Mouse (Mus musculus): Measurements from ENCODE around the gene B4galt7. TPM values are rescaled to one million over a fixed set of nuclear protein-coding genes. Genes with fewer than 3 reads are reported as not detected.
A peak's percentile ranks its signal among the peaks of the same experiment; 100 is the strongest.
"Not testable (repeated sequence)": the region's sequence is repeated elsewhere in the genome, so short reads cannot be mapped to it uniquely, and the experiment has no call there.

B4galt7 gene
- polyA plus RNA-seq, 1 experiment = not detected

- no peak for TF ChIP-seq CTCF (IDR thresholded peaks at IDR 0.05; ENCODE audit: insufficient read depth, low read depth, low read length)
- no peak for TF ChIP-seq POLR2A (IDR thresholded peaks at IDR 0.05; ENCODE audit: insufficient read depth, low read depth, low read length)
- Histone ChIP-seq H3K4me3 (ENCODE audit: insufficient read depth, low read depth, low read length) (peak overlapping the region; percentile 94), H3K27ac (ENCODE audit: insufficient read depth, low read depth, low read length) (peak overlapping the region; percentile 42; the same call in 1 of the 2 replicates), H3K4me1 (ENCODE audit: control insufficient read depth, insufficient read depth, low read length) (peaks cover 17% of the 10 kb centered on the region; the same call in 1 of the 2 replicates)
- WGBS = 2% methylated on average over 47 of the region's 47 CpGs
These were observed 29.3 kb upstream of the B4galt7 start for GRCm38 (mm10) chr13:55570286-55570973.

GRCm38 (mm10) chr13:55571027-55571751 is 28.5 kb upstream of the B4galt7 start, which contains the start of gene Fam193b:
TSS of gene Fam193b (minus strand) at chr13:55571120.
- peak within 1 kb of the TSS; percentile 42; the same call in 1 of the 2 replicates for H3K27ac ChIP-seq (ENCODE audit: insufficient read depth, low read depth, low read length)
- no peak for TF ChIP-seq CTCF (IDR thresholded peaks at IDR 0.05; ENCODE audit: insufficient read depth, low read depth, low read length)
- peak; percentile 53; the same call in 1 of the 2 replicates for TF ChIP-seq POLR2A (IDR thresholded peaks at IDR 0.05; ENCODE audit: insufficient read depth, low read depth, low read length)
- peak within 1 kb of the TSS; percentile 94 for H3K4me3 ChIP-seq (ENCODE audit: insufficient read depth, low read depth, low read length)
- peaks cover 17% of the 10 kb centered on the region; the same call in 1 of the 2 replicates for H3K4me1 ChIP-seq (ENCODE audit: control insufficient read depth, insufficient read depth, low read length)
- WGBS = 4% methylated on average over 47 of the region's 47 CpGs

- 81% methylated on average over 2 of the region's 2 CpGs for WGBS
- H3K4me1 ChIP-seq (ENCODE audit: control insufficient read depth, insufficient read depth, low read length) = peaks cover 17% of the 10 kb centered on the region; the same call in 1 of the 2 replicates
These were observed 27.7 kb upstream of the B4galt7 start for GRCm38 (mm10) chr13:55571977-55572376.

GRCm38 (mm10) chr13:55573432-55573831 is 26.3 kb upstream of the B4galt7 start, which contains the start of gene Tmed9:
TSS of gene Tmed9 (plus strand) at chr13:55573732.
- Histone ChIP-seq H3K4me3 (ENCODE audit: insufficient read depth, low read depth, low read length) (no peak within 1 kb of the TSS), H3K27ac (ENCODE audit: insufficient read depth, low read depth, low read length) (no peak within 1 kb of the TSS), H3K4me1 (ENCODE audit: control insufficient read depth, insufficient read depth, low read length) (peaks cover 13% of the 10 kb centered on the region; the same call in 1 of the 2 replicates)
- no peak for TF ChIP-seq POLR2A (IDR thresholded peaks at IDR 0.05; ENCODE audit: insufficient read depth, low read depth, low read length)
- TF ChIP-seq CTCF (IDR thresholded peaks at IDR 0.05; ENCODE audit: insufficient read depth, low read depth, low read length) = no peak
- 98% methylated on average over 2 of the region's 2 CpGs for WGBS

More at GRCm38 (mm10) chr13:55571977-55572376, 27.7 kb upstream of the B4galt7 start:
- H3K27ac ChIP-seq (ENCODE audit: insufficient read depth, low read depth, low read length) = no peak overlapping the region
- no peak for TF ChIP-seq CTCF (IDR thresholded peaks at IDR 0.05; ENCODE audit: insufficient read depth, low read depth, low read length)
- TF ChIP-seq POLR2A (IDR thresholded peaks at IDR 0.05; ENCODE audit: insufficient read depth, low read depth, low read length) = no peak
- no peak overlapping the region for H3K4me3 ChIP-seq (ENCODE audit: insufficient read depth, low read depth, low read length)

- Histone ChIP-seq H3K4me3 (ENCODE audit: insufficient read depth, low read depth, low read length) (no peak overlapping the region), H3K27ac (ENCODE audit: insufficient read depth, low read depth, low read length) (no peak overlapping the region), H3K4me1 (ENCODE audit: control insufficient read depth, insufficient read depth, low read length) (peaks cover 10% of the 10 kb centered on the region; the same call in 1 of the 2 replicates)
- TF ChIP-seq POLR2A (IDR thresholded peaks at IDR 0.05; ENCODE audit: insufficient read depth, low read depth, low read length) (no peak), CTCF (IDR thresholded peaks at IDR 0.05; ENCODE audit: insufficient read depth, low read depth, low read length) (no peak)
- 35% methylated on average over 5 of the region's 5 CpGs for WGBS
These were observed 25.4 kb upstream of the B4galt7 start for GRCm38 (mm10) chr13:55574321-55574720.

- WGBS = 72% methylated on average over 5 of the region's 5 CpGs
- TF ChIP-seq POLR2A (IDR thresholded peaks at IDR 0.05; ENCODE audit: insufficient read depth, low read depth, low read length) (no peak), CTCF (IDR thresholded peaks at IDR 0.05; ENCODE audit: insufficient read depth, low read depth, low read length) (no peak)
- Histone ChIP-seq H3K4me3 (ENCODE audit: insufficient read depth, low read depth, low read length) (no peak overlapping the region), H3K4me1 (ENCODE audit: control insufficient read depth, insufficient read depth, low read length) (peaks cover 5% of the 10 kb centered on the region; the same call in 1 of the 2 replicates), H3K27ac (ENCODE audit: insufficient read depth, low read depth, low read length) (no peak overlapping the region)
These were observed 23.8 kb upstream of the B4galt7 start for GRCm38 (mm10) chr13:55575932-55576331.

GRCm38 (mm10) chr13:55576872-55577271 is 22.8 kb upstream of the B4galt7 start:
- 91% methylated on average over 7 of the region's 7 CpGs for WGBS
- H3K4me1 ChIP-seq (ENCODE audit: control insufficient read depth, insufficient read depth, low read length); H3K4me3 ChIP-seq (ENCODE audit: insufficient read depth, low read depth, low read length); H3K27ac ChIP-seq (ENCODE audit: insufficient read depth, low read depth, low read length): not testable (repeated sequence)

- Histone ChIP-seq H3K4me3 (ENCODE audit: insufficient read depth, low read depth, low read length) (no peak overlapping the region), H3K4me1 (ENCODE audit: control insufficient read depth, insufficient read depth, low read length) (no peaks in the 10 kb centered on the region), H3K27ac (ENCODE audit: insufficient read depth, low read depth, low read length) (no peak overlapping the region)
- TF ChIP-seq CTCF (IDR thresholded peaks at IDR 0.05; ENCODE audit: insufficient read depth, low read depth, low read length) (no peak), POLR2A (IDR thresholded peaks at IDR 0.05; ENCODE audit: insufficient read depth, low read depth, low read length) (no peak)
- WGBS = 80% methylated on average over 4 of the region's 4 CpGs
These were observed 21.6 kb upstream of the B4galt7 start for GRCm38 (mm10) chr13:55578086-55578485.

GRCm38 (mm10) chr13:55591961-55592490 is 7.7 kb upstream of the B4galt7 start:
- no peak overlapping the region for H3K27ac ChIP-seq (ENCODE audit: insufficient read depth, low read depth, low read length)
- H3K4me1 ChIP-seq (ENCODE audit: control insufficient read depth, insufficient read depth, low read length) = peaks cover 8% of the 10 kb centered on the region
- TF ChIP-seq CTCF (IDR thresholded peaks at IDR 0.05; ENCODE audit: insufficient read depth, low read depth, low read length) (no peak), POLR2A (IDR thresholded peaks at IDR 0.05; ENCODE audit: insufficient read depth, low read depth, low read length) (no peak)
- no peak overlapping the region for H3K4me3 ChIP-seq (ENCODE audit: insufficient read depth, low read depth, low read length)
- 65% methylated on average over 4 of the region's 4 CpGs for WGBS

Measured in olfactory bulb, adult 2 months (tissue).